Comparison of ENCODE assay signal across 11 mouse cellular contexts in genomic region chr16:3241939-3242338, GRCm38 (mm10).
"Had no signal": no experiment of that assay in that cellular context is flagged by ENCODE, and none has a peak within 500 bp of the region (broad histone marks: within the 10 kb centered on the region; RNA-seq: fewer than 3 reads in every experiment).

No protein-coding gene starts in this region.

- DNase-seq: gastrocnemius, postnatal 14 days; heart, postnatal 36 days; kidney, adult 11 months; kidney, adult 2 months; kidney, adult 9 months; kidney, postnatal 14 days; kidney, postnatal 36 days; layer of hippocampus, adult 9-11 months; layer of hippocampus, postnatal 36 days; liver; liver, embryonic 13.5 days had no signal
